Mouse (Mus musculus) neural tube, embryonic 12.5 days (tissue): ENCODE measurements around the gene 1110051M20Rik. TPM values are rescaled to one million over a fixed set of nuclear protein-coding genes. Genes with fewer than 3 reads are reported as not detected.

ENCODE experiments used
- ATAC-seq: fragments of 200-750 bp; cut with Nextera tagmentation; 2 replicates; pipeline ENCODE4 v1.8.0; 2017; ENCODE audit warnings: low read depth, mild to moderate bottlenecking, moderate TSS enrichment, moderate library complexity; ENCODE audit not compliant: low FRiP score
- H3K27ac ChIP-seq: fragments of 300-500 bp; sonication (generic); 2 replicates; pipeline ENCODE4 v1.5.1; 2016
- H3K27me3 ChIP-seq: fragments of 300-500 bp; sonication (generic); replicated peaks from 2 replicates; pipeline ENCODE4 v1.6.1; 2016; ENCODE audit warnings: mild to moderate bottlenecking
- H3K36me3 ChIP-seq: fragments of 300-500 bp; sonication (generic); 2 replicates; pipeline ENCODE4 v1.6.1; 2016; ENCODE audit warnings: mild to moderate bottlenecking
- H3K4me1 ChIP-seq: fragments of 300-500 bp; sonication (generic); 2 replicates; pipeline ENCODE4 v1.6.1; 2016
- H3K4me2 ChIP-seq: fragments of 300-500 bp; sonication (generic); replicated peaks from 2 replicates; pipeline ENCODE4 v1.6.1; 2016; ENCODE audit warnings: mild to moderate bottlenecking
- H3K4me3 ChIP-seq: fragments of 300-500 bp; sonication (generic); 2 replicates; pipeline ENCODE4 v1.5.1; 2016
- H3K9ac ChIP-seq: fragments of 300-500 bp; sonication (generic); 2 replicates; pipeline ENCODE4 v1.6.1; 2016; ENCODE audit warnings: mild to moderate bottlenecking
- H3K9me3 ChIP-seq: fragments of 300-500 bp; sonication (generic); 2 replicates; pipeline ENCODE4 v1.6.1; 2016; ENCODE audit warnings: mild to moderate bottlenecking
- WGBS: fragments of 180-500 bp; shearing (Covaris S2); methylation state at CpG from one replicate; pipeline ENCODE4 v1.1.7; 2016; 5-methylcytosine and 5-hydroxymethylcytosine counted together
- polyA plus RNA-seq: library from polyadenylated mRNA; unstranded; fragments of >200 nt; fragmentation: Nextera tagmentation; extraction: Ambion mirVana; gene quantifications from 2 replicates; pipeline ENCODE4 v1.2.1, GENCODE M21; 2016

Gene 1110051M20Rik
- polyA plus RNA-seq, 1 experiment from 2014 or later = 112 TPM

DNA sequence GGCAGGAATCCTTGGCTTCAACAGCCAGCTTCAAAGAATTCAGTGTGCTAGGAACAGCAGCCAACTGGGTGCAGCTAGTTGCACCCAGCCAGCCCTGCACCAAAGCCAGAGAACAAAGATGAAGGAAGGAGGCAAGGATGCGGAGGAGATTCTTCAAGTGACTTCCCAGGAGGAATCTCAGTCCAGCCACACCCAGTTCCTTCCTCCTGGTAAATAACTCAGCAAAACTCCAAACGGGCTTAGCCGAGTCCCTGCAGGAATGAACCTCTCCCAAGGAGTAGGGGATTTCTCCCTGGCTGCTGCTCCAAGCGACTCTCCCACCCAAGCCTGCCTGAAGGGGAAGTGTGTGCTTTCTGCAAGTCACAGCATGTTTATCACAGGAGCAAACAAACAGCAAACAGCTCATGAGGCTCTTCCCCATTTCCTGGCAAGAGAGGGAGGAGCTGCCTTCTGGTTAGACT lies 83.4 kb downstream of the 1110051M20Rik start:
- Histone ChIP-seq H3K4me2 (no peak overlapping the region), H3K4me3 (no peak overlapping the region), H3K36me3 (no peaks in the 10 kb centered on the region), H3K9me3 (no peaks in the 10 kb centered on the region), H3K9ac (no peak overlapping the region), H3K27me3 (no peaks in the 10 kb centered on the region), H3K27ac (no peak overlapping the region), H3K4me1 (no peaks in the 10 kb centered on the region)
- WGBS = 41% methylated on average over 4 of the region's 4 CpGs
- ATAC-seq = no peak

DNA sequence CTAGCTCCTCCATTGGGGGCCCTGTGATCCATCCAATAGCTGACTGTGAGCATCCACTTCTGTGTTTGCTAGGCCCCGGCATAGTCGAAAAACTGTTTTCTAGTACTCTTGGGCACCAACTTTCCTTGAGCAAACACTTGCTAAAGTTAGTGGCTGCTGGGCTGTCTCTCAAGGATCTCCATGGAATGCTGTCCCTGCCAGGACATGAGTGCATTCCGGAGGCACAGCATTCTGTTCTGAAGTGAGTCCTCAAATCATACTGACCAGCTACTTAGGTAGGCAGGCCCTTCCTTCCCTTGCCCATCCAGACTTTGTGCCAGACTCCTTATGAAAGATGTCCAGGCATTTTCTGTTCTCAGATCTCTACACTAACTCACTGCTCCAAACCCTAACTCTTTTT lies 88.7 kb downstream of the 1110051M20Rik start:
- Histone ChIP-seq H3K27ac (no peak overlapping the region), H3K36me3 (no peaks in the 10 kb centered on the region), H3K4me1 (no peaks in the 10 kb centered on the region), H3K4me3 (no peak overlapping the region), H3K27me3 (no peaks in the 10 kb centered on the region), H3K9ac (no peak overlapping the region), H3K4me2 (no peak overlapping the region), H3K9me3 (no peaks in the 10 kb centered on the region)
- no peak for ATAC-seq
- 97% methylated on average over 3 of the region's 3 CpGs for WGBS

DNA sequence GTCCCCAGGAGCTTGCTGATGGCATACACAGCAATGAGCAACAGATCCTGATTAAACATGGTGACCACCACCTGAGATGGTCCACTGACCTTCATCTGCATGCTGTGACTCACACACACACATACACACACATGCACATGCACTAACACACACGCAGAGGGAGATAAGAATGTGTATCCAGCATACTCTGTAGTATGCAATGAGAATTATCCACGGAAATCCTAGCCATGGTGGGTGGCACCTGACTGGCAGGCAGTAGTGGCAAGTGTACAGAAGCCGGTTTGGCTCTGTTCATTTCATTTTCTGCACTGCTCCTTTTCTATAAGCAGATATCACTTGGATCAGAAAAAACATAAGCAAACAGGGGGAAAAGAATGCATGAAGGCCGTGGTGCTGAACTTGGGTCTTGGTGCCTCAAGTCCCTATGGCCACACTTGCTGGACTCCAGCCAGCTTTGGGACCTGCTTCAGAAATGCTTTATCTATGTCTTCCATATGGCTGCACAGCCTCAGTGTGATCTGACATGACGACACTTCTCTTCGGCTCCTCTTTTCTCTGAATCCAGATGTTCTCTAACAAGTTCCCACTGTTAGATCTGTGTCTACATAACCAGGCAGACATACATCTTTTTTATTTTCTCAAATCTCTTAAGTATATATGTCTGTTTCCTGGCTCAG lies 89.6 kb downstream of the 1110051M20Rik start:
- no peaks in the 10 kb centered on the region for H3K27me3 ChIP-seq

DNA sequence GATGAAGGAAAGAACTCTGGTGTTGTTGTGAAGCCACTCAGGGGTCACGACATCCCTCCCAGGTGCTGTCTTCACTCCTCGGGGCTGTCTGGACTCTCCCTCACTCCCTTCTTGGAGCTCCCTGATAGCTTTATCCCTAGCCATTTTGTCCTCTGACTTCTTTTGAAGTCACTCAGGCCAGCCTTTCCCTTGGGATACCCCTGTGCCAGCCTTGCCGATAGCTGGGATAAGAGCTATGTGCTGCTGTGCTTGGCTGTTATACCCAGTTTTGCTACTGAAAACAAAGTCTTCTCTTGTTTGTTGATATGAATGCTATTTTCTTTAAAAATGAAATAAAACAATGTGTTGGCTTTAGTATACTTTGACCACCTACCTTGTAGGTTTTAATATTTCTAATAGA lies 90.7 kb downstream of the 1110051M20Rik start:
- Histone ChIP-seq H3K36me3 (no peaks in the 10 kb centered on the region), H3K9me3 (no peaks in the 10 kb centered on the region), H3K27me3 (no peaks in the 10 kb centered on the region), H3K27ac (no peak overlapping the region), H3K4me3 (no peak overlapping the region), H3K4me1 (no peaks in the 10 kb centered on the region), H3K4me2 (no peak overlapping the region), H3K9ac (no peak overlapping the region)
- 50% methylated on average over 3 of the region's 3 CpGs for WGBS
- no peak for ATAC-seq

More for the DNA sequence above, 89.6 kb downstream of the 1110051M20Rik start:
- H3K4me1 ChIP-seq = no peaks in the 10 kb centered on the region
- no peak overlapping the region for H3K4me2 ChIP-seq
- no peak overlapping the region for H3K9ac ChIP-seq
- no peaks in the 10 kb centered on the region for H3K9me3 ChIP-seq
- 83% methylated on average over 6 of the region's 6 CpGs for WGBS
- ATAC-seq = no peak
- H3K27ac ChIP-seq = no peak overlapping the region
- H3K36me3 ChIP-seq = no peaks in the 10 kb centered on the region
- H3K4me3 ChIP-seq = no peak overlapping the region

DNA sequence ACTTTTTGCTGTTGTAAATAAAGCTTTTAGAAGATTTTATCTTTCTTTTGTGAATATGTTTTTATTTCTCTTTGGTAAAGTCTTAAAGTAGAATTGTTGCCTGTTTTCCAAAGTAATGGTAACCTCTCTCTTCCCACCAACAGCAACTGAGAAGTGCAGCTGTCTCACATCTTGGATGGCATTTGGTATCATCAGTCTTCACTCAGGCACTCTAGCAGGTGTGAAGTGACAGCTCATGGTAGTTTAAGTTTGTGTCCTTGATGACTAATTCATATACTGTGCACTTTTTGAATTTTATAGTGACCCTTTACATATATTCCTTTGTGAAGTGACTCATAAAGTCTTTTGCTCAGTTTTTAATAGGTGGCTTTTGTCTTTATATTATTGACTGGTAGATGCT lies 92.7 kb downstream of the 1110051M20Rik start:
- ATAC-seq = no peak
- no peaks in the 10 kb centered on the region for H3K36me3 ChIP-seq

DNA sequence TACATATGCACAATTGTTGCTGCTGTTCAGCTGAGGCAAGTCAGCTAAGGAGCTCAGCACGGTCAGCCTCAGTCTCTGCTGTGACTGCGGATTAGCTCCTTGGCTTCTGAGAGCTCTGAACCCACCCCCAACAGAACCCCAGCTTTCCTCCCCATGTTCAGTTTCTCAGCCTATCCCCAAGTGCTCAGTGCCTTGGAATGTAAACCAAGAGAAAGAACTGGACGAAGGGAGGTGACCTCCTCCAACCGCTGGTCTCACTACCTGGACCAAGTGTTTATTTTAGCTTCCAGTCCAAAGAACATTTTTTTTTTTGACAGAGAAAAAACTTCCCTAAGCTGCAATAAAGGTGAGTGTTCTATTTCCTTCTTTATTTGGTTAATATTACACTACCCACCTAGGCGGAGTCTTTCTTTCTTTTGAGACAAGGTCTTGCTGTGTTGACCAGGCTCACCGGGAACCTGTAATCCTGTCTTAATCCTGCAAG lies 94.5 kb downstream of the 1110051M20Rik start:
- Histone ChIP-seq H3K36me3 (no peaks in the 10 kb centered on the region), H3K9ac (no peak overlapping the region), H3K9me3 (no peaks in the 10 kb centered on the region), H3K4me2 (no peak overlapping the region), H3K4me3 (no peak overlapping the region), H3K4me1 (no peaks in the 10 kb centered on the region), H3K27me3 (no peaks in the 10 kb centered on the region), H3K27ac (no peak overlapping the region)
- WGBS = 79% methylated on average over 6 of the region's 6 CpGs
- ATAC-seq = no peak

More for the DNA sequence above, 92.7 kb downstream of the 1110051M20Rik start:
- H3K9me3 ChIP-seq = no peaks in the 10 kb centered on the region
- no peak overlapping the region for H3K4me2 ChIP-seq
- no peak overlapping the region for H3K27ac ChIP-seq
- no peaks in the 10 kb centered on the region for H3K27me3 ChIP-seq
- H3K9ac ChIP-seq = no peak overlapping the region
- H3K4me3 ChIP-seq = no peak overlapping the region
- no peaks in the 10 kb centered on the region for H3K4me1 ChIP-seq

DNA sequence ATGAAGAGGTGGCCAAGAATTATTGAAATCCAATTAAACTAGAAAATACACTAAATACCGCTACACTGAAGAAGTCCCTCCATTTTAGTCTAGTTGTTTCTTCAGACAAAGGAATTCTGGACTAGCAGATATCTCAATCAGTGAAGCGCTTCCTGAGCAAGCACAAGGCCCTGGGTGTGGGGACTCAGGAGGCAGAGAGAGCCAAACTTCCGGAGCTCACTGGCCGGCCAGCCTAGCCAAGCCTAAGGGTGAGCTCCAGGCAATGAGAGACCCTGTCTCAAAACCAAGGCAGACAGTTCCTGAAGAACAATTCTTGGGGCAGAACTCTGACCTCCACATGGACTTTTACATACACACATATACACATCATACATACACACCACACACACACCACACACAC lies 95.6 kb downstream of the 1110051M20Rik start:
- ATAC-seq = no peak
- 65% methylated on average over 4 of the region's 4 CpGs for WGBS
- no peaks in the 10 kb centered on the region for H3K4me1 ChIP-seq

DNA sequence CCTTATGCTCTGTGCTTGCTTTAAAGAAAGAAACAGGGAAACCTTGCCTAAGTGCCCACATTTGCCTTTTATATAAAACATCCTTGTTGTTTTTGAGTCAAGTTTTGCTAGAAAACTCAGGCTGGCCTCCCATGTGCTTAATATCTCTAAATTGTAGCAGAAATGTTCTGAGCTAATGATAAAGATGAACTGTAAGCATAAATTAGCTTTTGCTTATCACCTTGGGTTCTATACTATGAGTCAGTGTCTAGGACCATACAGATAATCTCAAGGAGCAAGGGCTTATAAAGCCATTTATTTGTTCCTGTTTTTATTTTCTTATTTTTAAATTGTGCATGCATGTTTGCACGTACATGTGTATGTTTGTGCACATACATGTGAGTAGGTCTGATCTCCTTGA lies 98.9 kb downstream of the 1110051M20Rik start:
- no peak for ATAC-seq
- no peak overlapping the region for H3K27ac ChIP-seq
- H3K27me3 ChIP-seq = no peaks in the 10 kb centered on the region
- no peaks in the 10 kb centered on the region for H3K9me3 ChIP-seq
- no peak overlapping the region for H3K4me2 ChIP-seq
- H3K4me1 ChIP-seq = no peaks in the 10 kb centered on the region
- H3K36me3 ChIP-seq = no peaks in the 10 kb centered on the region; the same call in 1 of the 2 replicates
- H3K9ac ChIP-seq = no peak overlapping the region
- H3K4me3 ChIP-seq = no peak overlapping the region
- WGBS = 94% methylated on average over 1 of the region's 1 CpGs

More for the DNA sequence above, 95.6 kb downstream of the 1110051M20Rik start:
- Histone ChIP-seq H3K9me3 (no peaks in the 10 kb centered on the region), H3K4me3 (no peak overlapping the region), H3K27ac (no peak overlapping the region), H3K4me2 (no peak overlapping the region), H3K36me3 (no peaks in the 10 kb centered on the region), H3K27me3 (no peaks in the 10 kb centered on the region), H3K9ac (no peak overlapping the region)

DNA sequence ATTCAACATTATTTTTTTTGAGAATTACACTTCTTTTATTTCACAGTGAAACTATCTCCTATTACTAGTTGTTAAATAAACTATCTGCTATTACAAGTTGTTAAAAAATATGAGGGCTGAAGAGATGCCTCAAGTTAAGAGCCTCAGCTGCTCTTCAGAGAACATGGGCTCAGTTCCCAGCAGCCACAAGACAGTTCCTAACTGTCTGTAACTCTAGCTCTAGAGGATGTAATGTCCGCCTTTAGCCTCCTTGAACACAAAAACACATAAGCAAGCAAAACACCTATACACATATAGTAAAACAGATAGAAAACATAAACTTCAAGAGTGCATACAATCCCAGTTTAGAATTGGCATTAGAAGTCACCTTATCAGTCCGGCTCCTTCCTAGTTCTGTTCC lies 104.9 kb downstream of the 1110051M20Rik start:
- Histone ChIP-seq H3K36me3 (no peaks in the 10 kb centered on the region; the same call in 1 of the 2 replicates), H3K9ac (no peak overlapping the region), H3K4me1 (no peaks in the 10 kb centered on the region), H3K9me3 (no peaks in the 10 kb centered on the region), H3K27me3 (no peaks in the 10 kb centered on the region), H3K4me3 (no peak overlapping the region), H3K27ac (no peak overlapping the region), H3K4me2 (no peak overlapping the region)
- no peak for ATAC-seq
- 92% methylated on average over 2 of the region's 2 CpGs for WGBS

DNA sequence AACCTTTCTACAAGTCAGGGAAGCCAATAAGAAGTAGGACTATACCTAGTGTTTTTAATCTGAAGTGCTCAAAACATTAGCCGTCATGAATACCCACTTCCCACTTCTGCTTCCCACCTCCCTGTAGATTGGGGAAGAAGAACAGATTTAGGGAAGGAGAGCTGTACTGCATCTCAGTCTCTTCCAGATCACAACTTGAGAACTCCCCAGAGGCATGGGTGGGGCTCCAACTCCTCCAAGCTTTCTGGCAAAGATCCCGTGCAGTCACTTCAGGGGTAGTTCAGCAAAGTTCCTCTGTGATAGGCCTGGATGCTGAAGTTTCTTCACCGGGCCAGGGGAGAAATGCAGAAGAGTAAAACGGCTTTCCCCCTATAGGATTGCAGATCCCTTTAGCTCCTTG lies 109.4 kb downstream of the 1110051M20Rik start:
- Histone ChIP-seq H3K4me2 (no peak overlapping the region), H3K9ac (no peak overlapping the region), H3K27ac (no peak overlapping the region), H3K4me1 (peaks cover 9% of the 10 kb centered on the region), H3K4me3 (no peak overlapping the region), H3K9me3 (no peaks in the 10 kb centered on the region), H3K36me3 (no peaks in the 10 kb centered on the region), H3K27me3 (no peaks in the 10 kb centered on the region)
- ATAC-seq = no peak
- 84% methylated on average over 4 of the region's 4 CpGs for WGBS

DNA sequence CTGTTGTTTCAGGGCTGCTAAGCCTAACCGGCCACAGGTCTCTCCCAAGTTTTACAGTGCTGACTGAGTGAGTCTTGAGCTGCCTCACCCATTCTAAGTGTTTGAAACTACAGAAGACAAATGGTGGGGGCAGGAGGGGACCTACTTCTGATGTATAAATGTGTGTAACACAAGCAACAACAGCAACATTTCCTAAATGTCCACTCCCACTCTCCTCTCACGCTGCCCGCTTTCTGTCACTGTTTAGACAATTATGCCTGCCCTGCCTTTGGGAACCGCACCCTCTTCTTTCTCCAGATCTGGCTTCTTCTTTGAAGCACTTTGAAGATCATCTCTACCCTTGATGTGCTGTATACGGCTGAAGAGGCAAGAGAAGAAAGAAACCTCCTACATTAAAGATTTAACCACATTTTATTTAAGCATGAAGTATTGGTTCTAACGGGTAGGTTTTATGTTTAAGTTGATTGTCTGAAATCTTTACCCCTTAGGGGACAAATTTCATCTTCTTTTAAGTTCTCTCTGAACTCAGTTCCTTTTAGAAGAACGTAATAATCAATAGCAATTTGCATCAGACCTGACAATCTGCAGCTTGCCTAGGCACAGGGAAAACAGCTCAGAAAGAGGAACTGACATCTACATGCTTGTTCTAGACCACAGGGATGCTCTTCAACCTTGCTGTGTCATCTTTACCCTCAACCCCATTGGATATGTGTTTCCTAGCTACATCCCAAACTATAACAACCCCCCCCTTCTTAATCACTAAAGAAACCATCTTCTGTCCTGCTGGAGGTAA lies 113.3 kb downstream of the 1110051M20Rik start:
- peaks cover 26% of the 10 kb centered on the region for H3K4me1 ChIP-seq
- no peaks in the 10 kb centered on the region for H3K9me3 ChIP-seq
- H3K36me3 ChIP-seq = no peaks in the 10 kb centered on the region
- H3K4me2 ChIP-seq = no peak overlapping the region
- H3K4me3 ChIP-seq = no peak overlapping the region
- ATAC-seq = no peak
- no peak overlapping the region for H3K9ac ChIP-seq
- no peak overlapping the region for H3K27ac ChIP-seq
- no peaks in the 10 kb centered on the region for H3K27me3 ChIP-seq
- WGBS = 82% methylated on average over 7 of the region's 7 CpGs

DNA sequence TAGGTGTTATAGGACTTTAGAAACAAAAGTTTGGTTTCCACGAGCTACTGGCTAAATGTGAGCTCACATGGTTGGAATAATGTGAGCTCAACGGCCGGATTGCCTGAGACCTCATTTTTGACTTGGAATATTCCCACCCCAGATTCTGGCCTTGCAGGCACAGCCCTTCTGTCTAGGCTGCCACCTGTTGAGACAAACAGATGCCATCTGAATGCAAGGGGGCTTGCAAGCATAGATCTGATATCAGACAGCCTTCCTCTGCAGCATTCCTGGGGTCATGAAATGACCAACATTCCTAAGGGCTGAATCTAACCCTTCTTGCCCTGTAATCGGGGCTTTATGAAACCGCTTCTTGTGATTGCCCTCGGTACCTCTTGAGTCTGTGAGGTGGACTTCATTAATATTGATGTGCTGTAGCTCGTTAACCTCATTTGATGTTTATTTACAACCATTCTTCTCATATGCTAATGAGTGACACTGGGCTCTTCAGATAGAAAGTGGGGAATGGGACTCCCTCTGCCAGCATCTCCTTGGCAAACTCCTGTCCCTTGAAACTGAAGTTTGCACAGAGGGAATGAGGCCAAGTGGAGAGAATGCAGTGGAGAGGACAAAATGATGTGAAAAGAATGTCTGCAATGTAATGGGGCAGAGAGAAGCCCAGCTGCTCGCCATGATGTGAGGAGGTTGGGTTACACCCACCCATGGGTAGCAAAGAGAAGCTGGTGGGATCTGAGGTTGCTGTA lies 114.3 kb downstream of the 1110051M20Rik start:
- peak; percentile 61 for ATAC-seq
- H3K4me3 ChIP-seq = no peak overlapping the region

More for the DNA sequence above, 114.3 kb downstream of the 1110051M20Rik start:
- Histone ChIP-seq H3K9me3 (no peaks in the 10 kb centered on the region), H3K4me1 (peaks cover 27% of the 10 kb centered on the region), H3K27ac (no peak overlapping the region), H3K27me3 (no peaks in the 10 kb centered on the region), H3K9ac (no peak overlapping the region), H3K36me3 (no peaks in the 10 kb centered on the region), H3K4me2 (0 out of 2 replicates have a peak overlapping the region, but pooled peaks have one; percentile 8)
- WGBS = 48% methylated on average over 8 of the region's 8 CpGs
